Mouse (Mus musculus) adrenal gland, postnatal 36 days (tissue): ENCODE data around the gene Gpm6b. TPM values are rescaled to one million over a fixed set of nuclear protein-coding genes. Genes with fewer than 3 reads are reported as not detected.
A peak's percentile ranks its signal among the peaks of the same experiment; 100 is the strongest.

Source experiments
- DNase-seq, 2 experiments: peaks; one replicate each; pipeline ENCODE4 v3.0.0; 2021; ENCODE audit warnings: mixed read lengths in 1 of 2
- total RNA-seq, 2 experiments: library from RNA; stranded (reverse); gene quantifications; 2 replicates each; pipeline ENCODE4 v1.2.3; 2021

Gpm6b gene
- total RNA-seq, 2 experiments from 2014 or later: 6.0 to 6.9 TPM

GRCm38 (mm10) chrX:166307437-166308222 lies 68.9 kb downstream of the Gpm6b start:
- DNase-seq: no peak

- DNase-seq: peak in 1 of 2 experiments; percentile 1
These were observed 70.1 kb downstream of the Gpm6b start for GRCm38 (mm10) chrX:166308798-166309197.

- no peak for DNase-seq
These were observed 76.5 kb downstream of the Gpm6b start for GRCm38 (mm10) chrX:166315251-166315650.

GRCm38 (mm10) chrX:166316552-166317375 lies 78.1 kb downstream of the Gpm6b start:
- DNase-seq: no peak

GRCm38 (mm10) chrX:166317376-166317679 lies 78.6 kb downstream of the Gpm6b start:
- DNase-seq: no peak

GRCm38 (mm10) chrX:166323226-166323625 lies 84.5 kb downstream of the Gpm6b start:
- no peak for DNase-seq

- DNase-seq: no peak
These were observed 88.9 kb downstream of the Gpm6b start for GRCm38 (mm10) chrX:166327621-166328020.

GRCm38 (mm10) chrX:166328219-166328901 lies 89.6 kb downstream of the Gpm6b start:
- DNase-seq: no peak

- no peak for DNase-seq
These were observed 90.3 kb downstream of the Gpm6b start for GRCm38 (mm10) chrX:166328904-166329451.

- DNase-seq: peak; percentile 32 to 56
These were observed 95.9 kb downstream of the Gpm6b start for GRCm38 (mm10) chrX:166334516-166335136.

GRCm38 (mm10) chrX:166338353-166338752 lies 99.6 kb downstream of the Gpm6b start:
- DNase-seq: no peak

- no peak for DNase-seq
These were observed 100.2 kb downstream of the Gpm6b start for GRCm38 (mm10) chrX:166338784-166339520.

GRCm38 (mm10) chrX:166339911-166340310 lies 101.2 kb downstream of the Gpm6b start:
- DNase-seq: no peak

- no peak for DNase-seq
These were observed 103.1 kb downstream of the Gpm6b start for GRCm38 (mm10) chrX:166341795-166342194.

GRCm38 (mm10) chrX:166344228-166345015 lies 105.7 kb downstream of the Gpm6b start:
- no peak for DNase-seq

GRCm38 (mm10) chrX:166348086-166348485 lies 109.4 kb downstream of the Gpm6b start:
- no peak for DNase-seq

GRCm38 (mm10) chrX:166348634-166349033 lies 109.9 kb downstream of the Gpm6b start:
- DNase-seq: no peak

- DNase-seq: peak; percentile 61 to 68
These were observed 113.1 kb downstream of the Gpm6b start for GRCm38 (mm10) chrX:166351790-166352189.

GRCm38 (mm10) chrX:166353412-166353811 lies 114.7 kb downstream of the Gpm6b start:
- no peak for DNase-seq

GRCm38 (mm10) chrX:166354913-166355312 lies 116.2 kb downstream of the Gpm6b start:
- no peak for DNase-seq
